Mouse (Mus musculus) lung, postnatal 4 days (tissue): ENCODE results near the gene Pcdh9.

Experiments used
- DNase-seq, 2 experiments: peaks; one replicate each; pipeline ENCODE4 v3.0.0; 2021

The Pcdh9 gene

DNA sequence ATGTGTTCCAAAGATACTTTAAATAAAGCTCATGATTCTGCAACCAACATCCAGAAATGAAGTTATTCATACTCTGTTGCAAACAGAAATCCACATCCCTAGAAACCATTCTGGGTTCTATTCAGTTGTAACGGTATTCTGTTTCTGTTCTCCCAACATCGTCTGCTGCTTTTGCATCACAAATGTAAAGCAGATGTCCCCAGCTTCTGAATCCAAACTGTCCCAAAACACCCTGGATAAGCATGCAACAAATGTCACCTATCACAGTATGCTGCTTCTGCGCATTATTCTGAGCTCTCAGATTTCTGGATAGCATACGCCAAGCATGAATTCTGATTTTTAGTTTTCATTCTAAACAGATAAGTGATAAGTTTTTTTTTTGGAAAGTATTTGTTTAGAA, 516.3 kb downstream of the Pcdh9 start:
- no peak for DNase-seq

DNA sequence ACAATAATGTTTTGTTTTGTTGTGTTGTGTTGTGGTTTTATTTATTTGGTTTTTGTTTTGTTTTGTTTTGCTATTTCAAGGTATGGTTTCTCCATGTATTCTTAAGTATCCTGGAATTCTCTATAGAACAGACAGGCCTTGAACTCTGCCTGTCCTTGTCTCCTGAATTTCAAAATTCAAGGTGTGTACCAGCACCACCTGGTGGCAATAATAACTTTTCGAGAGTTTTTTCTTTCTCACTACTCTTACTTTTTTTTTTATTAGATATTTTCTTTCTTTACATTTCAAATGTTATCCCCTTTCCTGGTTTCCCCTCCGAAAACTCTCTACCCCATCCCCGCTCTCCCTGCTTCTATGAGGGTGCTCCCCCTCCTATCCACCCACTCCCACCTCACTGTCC, 536.3 kb downstream of the Pcdh9 start:
- DNase-seq = no peak

DNA sequence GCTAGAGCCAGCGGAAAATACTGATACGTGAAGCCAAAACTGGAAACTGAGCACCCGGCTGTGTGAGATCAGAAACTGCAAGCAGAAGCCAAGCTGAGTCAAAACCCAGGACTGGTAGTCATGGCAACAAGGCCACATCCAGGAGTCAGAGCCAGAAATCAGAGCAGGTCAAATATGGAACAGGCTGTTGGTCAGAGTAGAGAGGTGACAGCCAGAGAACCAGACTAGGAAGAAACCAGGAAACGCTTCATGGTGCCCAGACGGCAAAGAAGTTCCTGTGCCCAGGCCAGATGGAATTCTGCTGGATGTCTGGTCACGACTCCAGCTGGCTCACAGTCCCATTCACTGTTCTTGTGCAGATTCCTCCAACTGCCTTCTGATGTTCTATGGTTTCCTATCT, 539.6 kb downstream of the Pcdh9 start:
- DNase-seq = peak in 1 of 2 experiments; percentile 24

DNA sequence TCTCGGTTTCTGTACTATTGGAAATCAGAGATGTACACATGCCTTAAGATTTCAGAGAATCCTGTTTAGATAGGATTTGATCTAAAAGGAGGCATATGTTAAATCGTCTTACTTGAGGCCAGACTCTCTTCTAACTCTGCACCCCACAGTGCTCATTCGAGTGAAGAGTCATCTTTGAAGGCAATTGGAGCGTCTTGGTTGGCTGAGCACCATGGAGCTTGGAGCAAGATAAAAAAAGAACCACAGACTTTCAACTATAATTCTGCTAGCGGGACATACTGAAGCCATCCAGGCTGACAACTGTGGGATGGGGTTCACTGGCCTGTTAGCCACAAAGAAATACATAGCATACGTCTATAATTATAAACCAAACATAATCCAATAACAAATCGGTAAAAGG, 541.3 kb downstream of the Pcdh9 start:
- DNase-seq = no peak

DNA sequence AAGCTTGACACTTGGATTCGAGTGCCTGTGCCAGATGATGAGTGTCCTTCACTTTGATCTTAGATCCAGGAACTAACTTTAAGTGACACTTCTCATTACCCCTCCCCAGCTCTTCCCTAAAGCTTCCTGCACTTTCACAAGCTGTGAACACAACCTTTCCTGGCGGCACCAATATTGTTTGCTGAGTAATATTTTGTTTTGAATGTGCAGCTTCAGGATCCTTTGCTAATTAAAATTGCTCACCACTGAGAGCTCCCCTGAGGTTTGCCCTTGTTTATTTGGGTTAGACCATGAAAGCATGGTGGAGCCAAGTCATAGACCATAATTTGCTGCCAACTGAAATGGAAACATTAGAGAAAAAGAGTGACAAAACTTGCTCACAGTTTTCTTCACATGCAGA, 543.4 kb downstream of the Pcdh9 start:
- no peak for DNase-seq

DNA sequence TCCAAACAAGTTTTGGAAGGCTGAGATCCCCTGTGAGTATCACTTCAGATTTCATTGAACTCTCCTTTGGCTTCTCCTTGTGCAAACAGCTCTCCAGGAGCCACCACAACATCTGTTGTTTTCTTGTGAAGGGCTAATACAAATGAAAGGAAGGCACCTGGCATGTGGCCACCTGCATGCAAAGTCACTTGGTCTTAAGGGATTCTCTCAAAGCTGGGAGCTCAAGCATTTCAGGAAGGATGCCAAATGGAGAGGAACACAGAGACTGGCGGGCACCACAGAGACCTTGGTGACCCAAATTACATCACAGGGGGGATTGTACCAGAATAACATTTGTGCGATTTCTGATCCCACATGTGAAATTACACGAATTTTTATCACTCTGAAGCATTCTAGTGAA, 547.7 kb downstream of the Pcdh9 start:
- no peak for DNase-seq

DNA sequence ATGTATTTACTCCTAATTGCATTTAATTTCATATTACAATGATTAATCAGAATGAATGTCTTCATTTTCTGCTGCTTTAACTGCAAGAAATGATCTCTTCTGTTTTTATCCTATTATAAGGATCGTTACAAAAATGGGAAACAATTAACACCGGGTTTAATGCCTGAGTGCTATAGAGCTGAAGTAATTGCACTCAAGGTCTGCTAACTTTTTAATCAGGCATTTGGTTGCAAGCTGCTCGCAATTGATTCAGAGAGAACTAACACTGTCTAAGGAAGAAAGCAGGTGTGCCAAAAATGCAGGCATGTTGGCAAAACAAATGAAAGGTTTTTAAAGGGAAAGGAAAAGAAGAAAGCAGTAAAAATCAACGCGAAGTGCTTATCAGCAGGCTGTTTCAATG, 549.1 kb downstream of the Pcdh9 start:
- DNase-seq = no peak

DNA sequence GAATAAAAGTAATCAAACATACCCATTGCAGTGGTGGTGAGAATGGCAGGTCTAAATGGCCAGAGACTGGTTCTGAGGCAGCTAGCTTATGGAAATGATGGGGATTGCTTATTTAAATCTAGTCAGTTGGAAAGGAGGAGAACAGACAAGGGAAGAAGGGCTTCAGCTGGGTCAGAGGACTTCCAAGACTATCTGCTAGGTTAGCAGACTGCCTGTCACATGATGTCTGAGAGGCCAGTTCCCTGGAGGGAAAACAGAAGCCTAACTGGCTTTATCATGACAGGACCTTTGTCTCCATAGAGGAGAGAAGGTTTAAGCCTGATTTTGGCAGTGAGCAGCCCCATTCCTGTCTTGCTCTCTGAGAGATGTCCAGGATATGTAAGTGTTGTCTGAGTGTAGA, 561.2 kb downstream of the Pcdh9 start:
- no peak for DNase-seq

DNA sequence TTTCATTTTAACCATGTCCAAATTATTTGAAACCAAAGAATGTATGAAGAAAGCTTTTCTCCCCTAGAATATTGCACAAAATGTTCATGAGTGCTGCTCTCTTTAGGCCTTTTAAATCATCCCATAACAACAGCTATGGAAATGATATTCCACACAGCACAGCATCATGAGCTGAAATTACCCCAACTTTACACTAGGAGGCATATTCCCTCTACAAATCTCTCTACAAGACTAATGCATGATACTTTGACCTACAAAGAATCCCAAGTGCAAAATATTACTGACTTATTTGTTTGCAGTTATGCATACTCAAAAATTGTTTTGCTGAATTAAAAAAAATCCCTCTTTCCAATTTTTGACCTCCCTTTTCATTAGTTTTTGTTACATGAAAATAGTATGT, 573.1 kb downstream of the Pcdh9 start:
- DNase-seq = no peak

DNA sequence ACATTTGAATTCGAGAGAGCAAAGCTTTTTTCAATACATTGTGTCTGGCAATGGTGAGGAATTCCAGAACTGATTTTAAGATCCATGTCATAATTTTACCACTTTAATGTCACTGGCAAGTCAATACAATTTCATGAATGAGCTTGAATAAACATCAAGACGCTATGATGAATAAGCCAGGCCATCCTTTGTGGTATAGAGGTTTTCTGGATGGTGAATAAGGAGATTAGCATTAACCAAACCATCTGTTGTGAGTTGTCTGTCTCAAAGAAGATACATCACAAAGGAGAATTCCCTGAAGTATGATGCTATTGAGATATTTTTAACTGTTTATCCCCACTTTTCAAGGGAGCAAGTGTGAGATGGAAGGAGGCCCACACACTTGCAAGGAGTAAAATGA, 602.1 kb downstream of the Pcdh9 start:
- no peak for DNase-seq

DNA sequence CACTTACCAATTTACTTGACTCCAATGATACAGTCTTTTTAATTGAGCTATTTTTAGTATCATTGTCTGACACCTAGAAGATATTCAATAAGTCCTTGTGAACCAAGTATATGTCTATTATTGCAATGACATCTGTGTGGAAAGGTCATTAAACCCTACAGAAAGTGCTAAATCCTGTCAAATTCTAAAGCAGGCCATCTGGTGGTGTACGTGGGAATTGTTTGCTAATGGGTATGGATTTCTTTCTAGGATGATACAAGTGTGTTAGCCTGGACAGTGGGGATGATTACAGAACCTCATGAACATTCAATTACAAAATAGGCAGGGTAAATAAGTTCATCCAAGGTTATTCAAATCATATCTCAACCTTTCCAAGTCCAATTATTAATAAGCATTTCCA, 602.8 kb downstream of the Pcdh9 start:
- DNase-seq = no peak

DNA sequence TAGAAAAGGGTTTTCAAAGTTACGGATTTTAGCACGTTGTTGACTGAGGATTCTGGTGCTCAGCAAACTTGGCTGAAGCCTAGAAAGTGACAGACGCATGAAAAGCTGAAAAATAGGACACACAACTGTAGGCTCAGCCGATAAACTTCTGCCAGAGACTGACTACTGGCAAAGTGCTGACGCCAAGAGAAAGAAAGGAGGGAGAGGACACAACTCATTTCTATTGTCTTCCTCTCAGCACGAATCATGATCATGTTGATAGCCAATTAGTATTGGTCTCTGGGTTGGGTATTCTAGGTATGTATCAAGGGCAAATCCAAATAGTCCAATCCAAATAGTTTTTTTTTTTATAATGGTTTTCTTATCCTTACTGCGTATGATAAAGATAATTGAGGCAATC, 605.3 kb downstream of the Pcdh9 start:
- DNase-seq = no peak

DNA sequence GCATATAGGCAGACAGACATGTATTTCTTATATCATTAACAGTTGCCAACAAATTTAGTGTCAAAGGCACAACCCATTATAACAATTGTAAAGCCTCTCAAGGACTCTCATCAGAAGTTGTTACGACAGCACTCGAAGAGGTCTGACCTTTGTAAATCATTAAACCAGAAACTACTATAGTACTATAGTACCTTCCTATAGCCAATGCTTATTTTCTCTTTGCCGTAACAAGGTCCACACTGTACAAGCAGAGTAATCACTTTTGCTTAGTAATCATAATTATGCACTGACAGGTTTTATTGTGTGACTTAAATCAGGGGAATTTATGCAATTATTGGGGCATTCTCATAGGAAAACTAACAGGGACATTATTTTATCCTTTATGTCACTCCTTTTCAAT, 606.5 kb downstream of the Pcdh9 start:
- DNase-seq = no peak

DNA sequence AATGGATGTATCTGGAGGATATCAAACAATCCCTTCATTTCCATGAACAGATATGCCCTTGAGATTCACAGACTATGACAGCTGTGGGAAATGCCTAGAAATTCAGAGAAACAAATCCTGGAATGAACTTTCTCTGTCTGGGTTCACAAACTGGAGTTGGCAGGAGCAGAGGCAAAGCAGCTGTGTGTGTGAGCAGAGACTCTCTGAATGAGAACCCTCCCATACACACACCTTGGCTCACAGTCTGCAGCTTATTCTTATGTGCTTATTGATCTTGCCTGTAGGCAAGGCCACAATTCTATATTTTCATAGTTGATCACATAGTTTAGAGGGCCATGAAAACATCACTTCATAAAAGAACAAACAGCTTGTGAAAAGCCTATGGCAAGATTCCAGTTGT, 614.8 kb downstream of the Pcdh9 start:
- DNase-seq = no peak

DNA sequence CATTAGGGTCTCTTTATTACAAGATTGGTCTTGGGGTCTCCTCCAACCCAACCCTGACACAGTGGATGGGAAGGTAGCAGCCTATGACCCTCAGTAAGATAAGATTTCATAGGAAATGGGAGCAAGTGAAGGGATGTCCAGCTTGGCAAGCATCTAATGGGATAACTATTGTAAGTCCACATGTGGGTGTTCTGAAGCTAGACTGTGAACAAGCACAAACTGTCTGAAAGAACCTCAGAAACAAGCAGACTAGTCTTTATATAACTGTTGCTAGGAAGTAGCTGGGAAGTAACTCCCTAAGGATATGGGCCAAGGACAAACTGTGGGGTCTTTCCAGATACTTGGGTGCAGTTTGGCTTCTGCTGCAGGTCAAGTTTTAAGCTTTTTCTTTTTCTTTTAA, 615.7 kb downstream of the Pcdh9 start:
- no peak for DNase-seq

DNA sequence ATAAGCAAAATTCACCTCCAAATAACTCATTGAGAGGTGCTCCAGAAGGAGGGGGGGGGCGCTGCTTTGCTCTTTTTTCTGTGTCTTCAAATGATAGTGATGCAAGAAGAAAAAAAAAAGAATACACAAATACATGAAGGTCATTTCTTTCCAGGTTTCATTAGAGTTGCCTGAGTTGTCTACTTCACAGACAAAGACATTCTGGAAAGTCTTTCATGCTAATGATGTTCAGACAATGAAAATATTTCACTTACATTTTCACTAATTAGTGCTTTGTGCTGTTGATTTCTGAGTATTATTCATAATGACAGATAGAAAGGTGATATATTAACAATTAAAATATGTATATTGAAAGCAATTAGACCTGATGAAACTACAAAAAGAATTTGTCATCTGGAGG, 637.1 kb downstream of the Pcdh9 start:
- no peak for DNase-seq

DNA sequence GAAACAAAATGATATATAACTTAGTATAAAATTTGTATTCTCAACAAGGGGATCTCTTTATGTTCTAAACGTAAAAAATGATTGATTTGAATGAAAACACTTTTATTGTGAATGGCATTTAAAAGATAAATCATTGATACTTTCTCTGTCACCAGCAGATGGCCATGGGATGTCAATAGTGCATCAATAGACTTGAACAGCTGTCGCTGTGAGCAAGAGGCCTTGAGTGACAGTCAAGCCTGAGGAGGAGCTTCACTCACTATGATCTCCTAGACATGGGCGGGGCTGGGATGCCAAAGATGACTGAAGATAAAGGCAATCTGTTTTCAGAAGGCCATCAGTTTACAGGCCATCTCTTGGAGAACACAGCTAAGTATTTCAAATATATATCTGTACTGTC, 650.2 kb downstream of the Pcdh9 start:
- no peak for DNase-seq

DNA sequence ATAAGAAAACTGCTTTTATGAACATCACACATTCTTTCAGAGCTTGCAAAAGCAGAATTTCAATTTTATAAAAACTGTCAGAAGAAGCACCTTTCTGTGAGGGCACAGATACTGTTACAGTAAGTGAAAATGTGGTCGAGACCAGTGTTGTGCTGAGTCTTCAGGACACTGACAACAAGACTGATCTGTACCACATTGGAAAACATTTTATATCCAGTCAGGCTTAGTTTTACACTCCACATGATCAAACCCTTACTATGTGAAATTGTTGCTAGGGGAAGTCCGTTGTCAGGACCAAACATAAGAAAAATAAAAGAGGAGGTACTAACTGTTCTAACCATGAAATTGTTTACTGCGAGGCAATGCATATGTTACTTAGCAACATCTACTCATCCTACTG, 656.1 kb downstream of the Pcdh9 start:
- DNase-seq = no peak

DNA sequence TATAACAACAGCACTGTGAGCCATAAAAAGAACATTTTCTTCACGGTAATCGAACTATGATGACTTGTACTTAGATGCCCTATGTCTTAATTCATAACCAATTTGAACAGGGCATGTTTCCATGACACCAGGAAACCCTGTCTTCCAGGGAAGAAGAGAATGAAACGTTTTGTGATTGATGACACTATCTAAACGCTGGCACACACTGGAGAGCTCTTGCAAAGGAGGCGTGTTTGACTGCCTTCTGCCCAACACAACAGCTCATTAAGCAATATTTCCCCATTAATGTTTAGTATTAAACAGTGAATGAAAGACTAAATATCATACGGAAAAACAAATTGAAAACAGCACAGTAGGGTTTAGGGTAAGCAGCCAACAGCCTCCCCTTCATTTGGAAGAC, 656.9 kb downstream of the Pcdh9 start:
- no peak for DNase-seq

DNA sequence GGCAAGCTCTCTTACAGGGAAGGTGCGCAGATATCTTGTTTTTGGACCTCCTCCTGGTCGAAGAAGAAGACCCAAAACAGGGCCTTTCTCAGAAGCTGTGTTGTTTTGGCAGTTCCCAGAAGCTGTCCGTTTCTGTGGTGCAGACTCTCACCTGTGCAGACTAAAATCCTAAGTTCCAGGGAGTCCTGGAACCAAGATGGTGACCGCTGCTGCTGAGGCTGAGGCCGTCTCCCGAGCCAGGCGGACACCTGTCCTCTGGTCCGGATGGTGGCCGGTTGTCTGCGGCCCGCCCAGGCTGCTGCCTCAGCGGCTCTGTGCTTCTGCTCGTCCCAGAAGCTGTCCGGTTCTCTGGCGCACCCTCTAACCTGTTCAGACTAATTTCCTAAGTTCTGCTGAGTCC, 675.6 kb downstream of the Pcdh9 start:
- peak; percentile 83 to 86 for DNase-seq

DNA sequence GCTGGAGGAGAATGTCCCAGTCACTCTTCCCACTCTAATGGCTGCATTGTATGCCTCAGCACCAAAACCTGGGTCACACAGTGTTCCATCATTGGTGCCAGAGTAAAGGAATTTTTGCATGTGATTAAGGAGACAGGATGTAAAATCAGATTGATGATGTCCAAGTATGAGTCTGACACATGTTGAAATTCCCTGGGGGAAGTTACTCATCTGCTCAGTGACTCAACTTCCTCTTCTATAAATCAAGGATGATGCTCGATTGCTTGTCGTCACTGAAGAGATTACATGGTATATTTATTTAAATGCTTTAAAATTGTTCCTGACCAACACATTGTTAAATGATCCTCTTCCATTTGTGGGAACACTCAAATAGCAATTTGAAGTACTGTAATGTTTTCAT, 690.7 kb downstream of the Pcdh9 start:
- no peak for DNase-seq

DNA sequence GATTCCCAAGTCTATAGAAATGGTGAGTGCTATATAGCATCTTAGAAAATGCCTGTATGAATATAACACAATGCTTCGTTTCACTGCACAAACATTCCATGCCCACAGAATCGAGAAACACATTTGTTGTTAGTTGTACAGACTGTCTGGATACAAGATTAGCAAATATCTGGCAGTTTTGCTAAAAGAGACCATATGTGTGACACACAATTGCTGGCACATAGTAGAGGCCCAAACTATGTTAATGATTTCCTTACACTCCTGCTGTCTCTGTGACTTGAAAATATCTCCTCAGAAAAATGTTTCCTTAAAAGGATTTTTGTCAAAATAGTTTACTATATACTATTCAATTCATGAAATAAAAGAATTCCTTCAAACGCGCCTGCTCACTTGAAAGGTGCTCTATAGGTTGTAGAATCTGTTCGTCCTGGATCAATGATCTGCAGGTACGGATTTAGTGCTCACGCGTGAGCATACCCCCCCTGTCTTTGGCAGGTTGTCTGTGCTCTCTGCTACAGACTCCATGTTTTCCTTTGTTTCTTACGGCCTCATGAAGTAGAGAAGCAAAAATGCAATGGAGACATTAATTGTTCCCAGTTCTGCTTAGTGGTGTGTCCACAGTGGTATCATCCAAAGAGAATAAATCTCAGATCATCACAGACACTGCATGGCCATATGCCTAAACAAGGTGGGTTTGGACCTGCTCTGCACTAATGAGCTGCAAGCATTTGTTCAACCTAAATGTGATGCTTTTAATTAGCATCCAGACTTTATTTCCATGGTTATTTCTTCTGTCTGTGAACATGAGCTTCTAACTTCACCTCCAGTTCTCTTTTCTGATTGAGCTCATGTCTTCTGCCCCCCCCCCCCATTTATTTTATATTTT, 707.6 kb downstream of the Pcdh9 start:
- DNase-seq = no peak

DNA sequence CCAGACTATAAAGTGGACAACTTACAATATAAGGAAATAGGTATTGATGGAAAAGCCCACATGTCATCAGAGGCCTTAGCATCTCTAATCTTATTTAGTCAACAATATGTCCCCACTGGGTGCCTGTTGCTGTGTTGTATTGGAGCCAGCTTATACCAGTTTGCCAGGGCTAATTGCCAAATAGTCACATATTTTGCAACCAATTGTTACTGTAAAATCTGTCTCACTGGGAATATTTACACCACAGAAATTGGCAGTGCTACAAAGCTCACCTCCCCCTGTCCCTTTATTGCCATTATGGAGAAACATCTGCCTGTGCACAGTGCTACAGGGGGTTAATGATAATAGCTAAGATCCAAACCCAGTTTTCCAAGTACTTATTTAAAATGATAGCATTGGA, 721.3 kb downstream of the Pcdh9 start:
- no peak for DNase-seq

DNA sequence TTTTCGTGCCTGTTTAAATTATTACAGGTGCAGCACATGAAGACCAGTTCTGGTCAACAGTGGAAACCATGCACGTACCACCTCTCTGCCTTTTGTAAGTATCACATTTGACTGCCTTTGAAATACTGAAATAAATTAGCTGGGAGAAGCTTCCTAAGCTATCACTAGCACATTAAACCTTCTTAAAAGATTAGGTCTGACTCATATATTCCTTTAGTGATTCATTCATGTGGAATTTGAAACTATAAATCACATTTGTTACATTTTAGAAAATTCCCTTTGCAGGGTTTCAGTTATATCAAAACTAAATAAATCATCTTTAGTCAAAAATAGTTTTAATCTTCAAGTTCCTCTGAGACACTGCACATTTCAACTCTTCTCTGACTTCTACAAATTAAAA, 722.1 kb downstream of the Pcdh9 start:
- no peak for DNase-seq

DNA sequence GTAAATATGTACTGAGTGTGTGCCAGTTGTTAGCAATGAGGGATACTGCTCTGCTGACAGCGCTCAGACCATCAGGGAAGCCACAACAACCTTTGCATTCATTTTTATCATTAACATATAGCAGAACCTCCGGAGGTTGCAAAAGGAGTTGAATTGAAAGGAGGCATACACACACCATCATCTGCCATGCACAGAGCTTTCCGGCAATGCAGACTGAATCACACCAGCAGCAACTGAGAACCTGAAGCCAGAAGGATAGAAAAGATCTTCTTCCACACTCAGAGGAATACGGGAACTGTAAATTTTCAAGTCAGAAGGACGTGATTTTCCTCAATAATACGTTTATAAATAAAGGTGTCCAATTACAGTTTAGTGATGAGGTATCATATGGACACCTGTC, 747.1 kb downstream of the Pcdh9 start:
- DNase-seq = no peak
